ENCODE assay signal across 8 mouse cellular contexts in genomic region chr16:24165461-24166081, GRCm38 (mm10).
DNase-seq lines count a peak whose midpoint lies in the region; ATAC-seq and TF ChIP-seq lines count a peak whose summit lies in the region.

No protein-coding gene starts in this region.

- 0 out of 2 replicates have a peak overlapping the region, but pooled peaks have one; percentile 22 for H3K27ac ChIP-seq in kidney, embryonic 15.5 days
- H3K27ac ChIP-seq in brown adipose tissue, adult 24 weeks (replicated peaks; ENCODE audit: low read depth, low read length), result peak overlapping the region; percentile 90
- H3K27ac ChIP-seq in limb, embryonic 14.5 days (replicated peaks; ENCODE audit: low read depth, low read length), result peak overlapping the region; percentile 67
- no peak overlapping the region for H3K27ac ChIP-seq in forebrain, embryonic 16.5 days (ENCODE audit: low read length)
- H3K27ac ChIP-seq in forebrain, embryonic 13.5 days, result no peak overlapping the region

- no peaks in the 10 kb centered on the region for H3K36me3 ChIP-seq in kidney, embryonic 15.5 days
- no peaks in the 10 kb centered on the region for H3K36me3 ChIP-seq in limb, embryonic 14.5 days (ENCODE audit: control insufficient read depth, insufficient read depth, low read length)
- H3K36me3 ChIP-seq in forebrain, embryonic 16.5 days (ENCODE audit: control insufficient read depth, insufficient read depth), result no peaks in the 10 kb centered on the region
- no peaks in the 10 kb centered on the region for H3K36me3 ChIP-seq in forebrain, embryonic 13.5 days (ENCODE audit: poor library complexity, severe bottlenecking)

- DNase-seq in kidney, postnatal 36 days, result no peak
- no peak for DNase-seq in limb, embryonic 14.5 days (ENCODE audit: low spot score)
- peak; percentile 77 to 79 for DNase-seq in spleen, postnatal 36 days (ENCODE audit: low spot score in 2 of 2)
- no peak for DNase-seq in adrenal gland, adult 8-10 months

- no peaks in the 10 kb centered on the region for H3K27me3 ChIP-seq in kidney, embryonic 15.5 days
- H3K27me3 ChIP-seq in limb, embryonic 14.5 days (ENCODE audit: control insufficient read depth, insufficient read depth, low read length), result no peaks in the 10 kb centered on the region
- no peaks in the 10 kb centered on the region for H3K27me3 ChIP-seq in forebrain, embryonic 16.5 days (replicated peaks; ENCODE audit: control insufficient read depth, insufficient read depth, low read length)
- no peaks in the 10 kb centered on the region for H3K27me3 ChIP-seq in forebrain, embryonic 13.5 days

- WGBS in kidney, embryonic 15.5 days, result 36% methylated on average over 11 of the region's 11 CpGs
- 48% methylated on average over 11 of the region's 11 CpGs for WGBS in limb, embryonic 14.5 days
- 74% methylated on average over 11 of the region's 11 CpGs for WGBS in forebrain, embryonic 16.5 days
- WGBS in forebrain, embryonic 13.5 days, result 69% methylated on average over 11 of the region's 11 CpGs

- no peak for TF ChIP-seq POLR2A in limb, embryonic 14.5 days (IDR thresholded peaks at IDR 0.05; ENCODE audit: borderline replicate concordance, extremely low read depth, insufficient read depth, insufficient read length)

- H3K9me3 ChIP-seq in kidney, embryonic 15.5 days (replicated peaks), result no peaks in the 10 kb centered on the region
- no peaks in the 10 kb centered on the region for H3K9me3 ChIP-seq in limb, embryonic 14.5 days (ENCODE audit: control insufficient read depth, low read length)
- H3K9me3 ChIP-seq in forebrain, embryonic 16.5 days (ENCODE audit: control insufficient read depth, low read length), result no peaks in the 10 kb centered on the region
- no peaks in the 10 kb centered on the region for H3K9me3 ChIP-seq in forebrain, embryonic 13.5 days (replicated peaks)

- H3K4me2 ChIP-seq in kidney, embryonic 15.5 days, result no peak overlapping the region
- H3K4me2 ChIP-seq in limb, embryonic 14.5 days (replicated peaks; ENCODE audit: low read depth, low read length, severe bottlenecking), result no peak overlapping the region
- H3K4me2 ChIP-seq in forebrain, embryonic 16.5 days (ENCODE audit: low read length), result no peak overlapping the region
- no peak overlapping the region for H3K4me2 ChIP-seq in forebrain, embryonic 13.5 days

- no peak overlapping the region for H3K4me3 ChIP-seq in kidney, embryonic 15.5 days (replicated peaks)
- H3K4me3 ChIP-seq in brown adipose tissue, adult 24 weeks (ENCODE audit: insufficient read depth, low read depth, low read length), result no peak overlapping the region
- no peak overlapping the region for H3K4me3 ChIP-seq in limb, embryonic 14.5 days (replicated peaks; ENCODE audit: low read length)
- no peak overlapping the region for H3K4me3 ChIP-seq in forebrain, embryonic 16.5 days (replicated peaks; ENCODE audit: low read length)
- no peak overlapping the region for H3K4me3 ChIP-seq in forebrain, embryonic 13.5 days

- peak; percentile 73 for ATAC-seq in kidney, embryonic 15.5 days (replicated peaks; ENCODE audit: low FRiP score)
- peak; percentile 63 for ATAC-seq in limb, embryonic 14.5 days (ENCODE audit: low FRiP score, low read depth)
- ATAC-seq in forebrain, embryonic 16.5 days, result no peak
- ATAC-seq in forebrain, embryonic 13.5 days, result no peak

- H3K4me1 ChIP-seq in kidney, embryonic 15.5 days, result peaks cover 6% of the 10 kb centered on the region
- H3K4me1 ChIP-seq in brown adipose tissue, adult 24 weeks (ENCODE audit: control insufficient read depth, insufficient read depth, insufficient read length, low read length), result 0 out of 2 replicates have a peak, but pooled peaks cover 3% of the 10 kb centered on the region
- H3K4me1 ChIP-seq in limb, embryonic 14.5 days (ENCODE audit: control insufficient read depth, insufficient read depth, low read length), result peaks cover 10% of the 10 kb centered on the region
- H3K4me1 ChIP-seq in forebrain, embryonic 16.5 days (replicated peaks; ENCODE audit: control insufficient read depth, insufficient read depth, low read length), result no peaks in the 10 kb centered on the region
- H3K4me1 ChIP-seq in forebrain, embryonic 13.5 days, result no peaks in the 10 kb centered on the region

- H3K9ac ChIP-seq in kidney, embryonic 15.5 days, result no peak overlapping the region
- H3K9ac ChIP-seq in limb, embryonic 14.5 days (ENCODE audit: low read depth, low read length, severe bottlenecking), result peak overlapping the region; percentile 41; the same call in 1 of the 2 replicates
- H3K9ac ChIP-seq in forebrain, embryonic 16.5 days (replicated peaks; ENCODE audit: low read depth, low read length), result no peak overlapping the region
- no peak overlapping the region for H3K9ac ChIP-seq in forebrain, embryonic 13.5 days

Comparison
In these comparisons a context has a peak if more than half of its experiments do, and no peak if none do; other contexts are left out.
1. ATAC-seq: peak in kidney, embryonic 15.5 days (single experiment) and limb, embryonic 14.5 days (single experiment); none in forebrain, embryonic 16.5 days (single experiment) and forebrain, embryonic 13.5 days (single experiment).
2. H3K27ac ChIP-seq: peak in kidney, embryonic 15.5 days (single experiment), brown adipose tissue, adult 24 weeks (single experiment) and limb, embryonic 14.5 days (single experiment); none in forebrain, embryonic 16.5 days (single experiment) and forebrain, embryonic 13.5 days (single experiment).
3. DNase-seq: peak in spleen, postnatal 36 days (2 of 2); none in kidney, postnatal 36 days (0 of 2), limb, embryonic 14.5 days (single experiment) and adrenal gland, adult 8-10 months (single experiment).